Mouse (Mus musculus) left cerebral cortex, postnatal 10 days (tissue): ENCODE data around the gene Rhou. TPM values are rescaled to one million over a fixed set of nuclear protein-coding genes. Genes with fewer than 3 reads are reported as not detected.
"Not testable (repeated sequence)": the region's sequence is repeated elsewhere in the genome, so short reads cannot be mapped to it uniquely, and the experiment has no call there.

Experiments used
- DNase-seq, 2 experiments: peaks; one replicate each; pipeline ENCODE4 v3.0.0; 2021 to 2022; ENCODE audit warnings: low spot score in 2 of 2, mixed read lengths in 1 of 2; ENCODE audit errors: extremely low spot score in 1 of 2
- intact Hi-C: fragments of 180-260 bp; cut with DNase I; formaldehyde crosslinking; loops from one replicate; pipeline ENCODE4 v1.15.1; 2025
- total RNA-seq, 2 experiments: library from RNA; stranded (reverse); gene quantifications; 2 replicates each; pipeline ENCODE4 v1.2.3; 2021

Rhou gene
- 10 to 100 TPM; 55.4 to 56.1 TPM for total RNA-seq

GRCm38 (mm10) chr8:123653308-123653993 lies at the start of gene Rhou:
Gene Rhou (plus strand): TSS chr8:123653929.
- intact Hi-C loops: loop anchor here (2.0 to 5.0 kb wide), 3 partner anchors 74 to 131 kb away; no protein-coding TSS in a partner anchor

GRCm38 (mm10) chr8:123612652-123613051 lies 41.1 kb upstream of the Rhou start:
- intact Hi-C loops, DNase-seq: not testable (repeated sequence)

More at GRCm38 (mm10) chr8:123653308-123653993, at the start of gene Rhou:
- DNase-seq: peak; percentile 90 to 96

GRCm38 (mm10) chr8:123623523-123623922 lies 30.2 kb upstream of the Rhou start:
- intact Hi-C loops, DNase-seq: not testable (repeated sequence)

- peak in 1 of 2 experiments; percentile 5 for DNase-seq
- intact Hi-C loops: no loop called here
These were observed 29.5 kb upstream of the Rhou start for GRCm38 (mm10) chr8:123624274-123624673.

- DNase-seq: peak; percentile 5 to 24
- intact Hi-C loops: no loop called here
These were observed 29.0 kb upstream of the Rhou start for GRCm38 (mm10) chr8:123624702-123625101.

- peak in 1 of 2 experiments; percentile 5 for DNase-seq
- intact Hi-C loops: no loop called here
These were observed 28.0 kb upstream of the Rhou start for GRCm38 (mm10) chr8:123625717-123626116.

- DNase-seq: peak in 1 of 2 experiments; percentile 14
- intact Hi-C loops: no loop called here
These were observed 26.1 kb upstream of the Rhou start for GRCm38 (mm10) chr8:123627410-123628147.

- DNase-seq: peak in 1 of 2 experiments; percentile 29
- intact Hi-C loops: no loop called here
These were observed 25.3 kb upstream of the Rhou start for GRCm38 (mm10) chr8:123628253-123628967.

- DNase-seq: peak; percentile 50 to 81
- intact Hi-C loops: no loop called here
These were observed 24.6 kb upstream of the Rhou start for GRCm38 (mm10) chr8:123628968-123629755.

GRCm38 (mm10) chr8:123630058-123630457 lies 23.7 kb upstream of the Rhou start:
- no peak for DNase-seq
- intact Hi-C loops: no loop called here

GRCm38 (mm10) chr8:123630841-123631251 lies 22.9 kb upstream of the Rhou start:
- no peak for DNase-seq
- intact Hi-C loops: no loop called here

- DNase-seq, intact Hi-C loops: not testable (repeated sequence)
These were observed 22.0 kb upstream of the Rhou start for GRCm38 (mm10) chr8:123631746-123632145.

- DNase-seq: no peak
- intact Hi-C loops: no loop called here
These were observed 21.5 kb upstream of the Rhou start for GRCm38 (mm10) chr8:123632257-123632656.

GRCm38 (mm10) chr8:123633801-123634200 lies 19.9 kb upstream of the Rhou start:
- intact Hi-C loops: no loop called here
- DNase-seq: no peak

- intact Hi-C loops: no loop called here
- DNase-seq: no peak
These were observed 19.2 kb upstream of the Rhou start for GRCm38 (mm10) chr8:123634395-123635131.

GRCm38 (mm10) chr8:123635671-123636070 lies 18.1 kb upstream of the Rhou start:
- no peak for DNase-seq
- intact Hi-C loops: no loop called here

- intact Hi-C loops: no loop called here
- DNase-seq: peak; percentile 59 to 62
These were observed 10.2 kb upstream of the Rhou start for GRCm38 (mm10) chr8:123643330-123644051.
